ENCODE assay signal across 14 mouse cellular contexts in genomic region chr9:40694284-40694683, GRCm38 (mm10). TPM values are rescaled to one million over a fixed set of nuclear protein-coding genes. Genes with fewer than 3 reads are reported as not detected.
A peak's percentile ranks its signal among the peaks of the same experiment; 100 is the strongest.
DNase-seq lines count a peak whose midpoint lies in the region; ATAC-seq and TF ChIP-seq lines count a peak whose summit lies in the region.
"Had no signal": no experiment of that assay in that cellular context is flagged by ENCODE, and none has a peak within 500 bp of the region (broad histone marks: within the 10 kb centered on the region; RNA-seq: fewer than 3 reads in every experiment).

No protein-coding gene starts in this region.

- H3K27me3 ChIP-seq in neural tube, embryonic 11.5 days (ENCODE audit: control insufficient read depth, insufficient read depth, low read length): no peaks in the 10 kb centered on the region
- no peaks in the 10 kb centered on the region for H3K27me3 ChIP-seq in neural tube, embryonic 15.5 days (replicated peaks)
- H3K27me3 ChIP-seq in forebrain, postnatal 0 days (ENCODE audit: insufficient read depth, low read length): no peaks in the 10 kb centered on the region
- H3K27me3 ChIP-seq in midbrain, embryonic 10.5 days (ENCODE audit: low read depth, poor library complexity, severe bottlenecking): no peaks in the 10 kb centered on the region

- ATAC-seq in neural tube, embryonic 11.5 days (ENCODE audit: insufficient read depth, low FRiP score, low TSS enrichment): no peak
- no peak for ATAC-seq in neural tube, embryonic 15.5 days (ENCODE audit: low FRiP score)
- ATAC-seq in forebrain, postnatal 0 days: peak; percentile 32; the same call in 1 of the 2 replicates

- peaks cover 12% of the 10 kb centered on the region for H3K4me1 ChIP-seq in neural tube, embryonic 11.5 days (ENCODE audit: control insufficient read depth, insufficient read depth, low read length)
- H3K4me1 ChIP-seq in neural tube, embryonic 15.5 days: peaks cover 36% of the 10 kb centered on the region
- H3K4me1 ChIP-seq in forebrain, postnatal 0 days (ENCODE audit: insufficient read depth): peaks cover 23% of the 10 kb centered on the region
- peaks cover 35% of the 10 kb centered on the region for H3K4me1 ChIP-seq in midbrain, embryonic 10.5 days

- H3K4me3 ChIP-seq in neural tube, embryonic 11.5 days (ENCODE audit: low read depth, low read length): no peak overlapping the region
- no peak overlapping the region for H3K4me3 ChIP-seq in neural tube, embryonic 15.5 days (replicated peaks)
- H3K4me3 ChIP-seq in forebrain, postnatal 0 days (ENCODE audit: low read depth, low read length): no peak overlapping the region
- H3K4me3 ChIP-seq in midbrain, embryonic 10.5 days: no peak overlapping the region

- TF ChIP-seq CTCF in forebrain, postnatal 0 days (IDR thresholded peaks at IDR 0.05; ENCODE audit: low read depth): no peak

- H3K36me3 ChIP-seq in neural tube, embryonic 11.5 days (ENCODE audit: control insufficient read depth, insufficient read depth, low read length): no peaks in the 10 kb centered on the region; the same call in 1 of the 2 replicates
- H3K36me3 ChIP-seq in neural tube, embryonic 15.5 days: 0 out of 2 replicates have a peak, but pooled peaks cover 10% of the 10 kb centered on the region
- peaks cover 7% of the 10 kb centered on the region; the same call in 1 of the 2 replicates for H3K36me3 ChIP-seq in forebrain, postnatal 0 days (ENCODE audit: insufficient read depth)
- H3K36me3 ChIP-seq in midbrain, embryonic 10.5 days: no peaks in the 10 kb centered on the region

- DNase-seq in neural tube, embryonic 11.5 days (ENCODE audit: low spot score): no peak
- DNase-seq in forebrain, postnatal 0 days: peak; percentile 16
- no peak for DNase-seq in midbrain, embryonic 10.5 days (ENCODE audit: low spot score)
- peak; percentile 76 for DNase-seq in retina, postnatal 1 day
- no peak for DNase-seq in spleen, postnatal 10 days (ENCODE audit: low spot score in 2 of 2)
- no peak for DNase-seq in spleen, adult 18-20 months
- DNase-seq: thymus, adult 2 months had no signal

- H3K27ac ChIP-seq in neural tube, embryonic 11.5 days (ENCODE audit: low read depth, low read length): 0 out of 2 replicates have a peak overlapping the region, but pooled peaks have one; percentile 9
- H3K27ac ChIP-seq in neural tube, embryonic 15.5 days (replicated peaks): no peak overlapping the region
- 0 out of 2 replicates have a peak overlapping the region, but pooled peaks have one; percentile 60 for H3K27ac ChIP-seq in forebrain, postnatal 0 days (ENCODE audit: low read depth, low read length)
- 0 out of 2 replicates have a peak overlapping the region, but pooled peaks have one; percentile 50 for H3K27ac ChIP-seq in midbrain, embryonic 10.5 days (replicated peaks)
- H3K27ac ChIP-seq: liver, embryonic 14.5 days had no signal

- H3K9me3 ChIP-seq in neural tube, embryonic 11.5 days (ENCODE audit: control insufficient read depth, low read length): no peaks in the 10 kb centered on the region
- no peaks in the 10 kb centered on the region for H3K9me3 ChIP-seq in neural tube, embryonic 15.5 days (replicated peaks)
- no peaks in the 10 kb centered on the region for H3K9me3 ChIP-seq in forebrain, postnatal 0 days (ENCODE audit: low read length)
- no peaks in the 10 kb centered on the region for H3K9me3 ChIP-seq in midbrain, embryonic 10.5 days (replicated peaks)

- no peak overlapping the region for H3K9ac ChIP-seq in neural tube, embryonic 11.5 days (ENCODE audit: low read length)
- no peak overlapping the region for H3K9ac ChIP-seq in neural tube, embryonic 15.5 days (replicated peaks)
- no peak overlapping the region for H3K9ac ChIP-seq in forebrain, postnatal 0 days
- H3K9ac ChIP-seq: liver, embryonic 14.5 days had no signal

- H3K4me2 ChIP-seq in neural tube, embryonic 11.5 days (ENCODE audit: low read depth): no peak overlapping the region
- no peak overlapping the region for H3K4me2 ChIP-seq in neural tube, embryonic 15.5 days
- H3K4me2 ChIP-seq in forebrain, postnatal 0 days (ENCODE audit: low read depth): no peak overlapping the region
- H3K4me2 ChIP-seq: heart, embryonic 11.5 days had no signal

- 81% methylated on average over 12 of the region's 12 CpGs for WGBS in neural tube, embryonic 11.5 days
- 75% methylated on average over 12 of the region's 12 CpGs for WGBS in neural tube, embryonic 15.5 days
- WGBS in forebrain, postnatal 0 days: 46% methylated on average over 12 of the region's 12 CpGs
- WGBS in midbrain, embryonic 10.5 days: 78% methylated on average over 12 of the region's 12 CpGs

RNA-seq across cellular contexts. Expression of gene Clmp, which starts 8.5 kb away (rescaled TPM):
- 46.9 and 47.1 TPM in 2 replicates for polyA plus RNA-seq in neural tube, embryonic 11.5 days (2014; fragmentation: Nextera tagmentation; extraction: Ambion mirVana)
- polyA plus RNA-seq in neural tube, embryonic 15.5 days (2015; fragmentation: Nextera tagmentation; extraction: Ambion mirVana): 41.7 and 51.2 TPM in 2 replicates
- total RNA-seq in forebrain, postnatal 0 days (2014; rRNA removed): 68.5 and 75.4 TPM in 2 replicates
- 49.4 and 53.5 TPM in 2 replicates for polyA plus RNA-seq in forebrain, postnatal 0 days (2015; fragmentation: Nextera tagmentation; extraction: Ambion mirVana)
- 14.7 and 21.0 TPM in 2 replicates for polyA plus RNA-seq in midbrain, embryonic 10.5 days (2016; fragmentation: Nextera tagmentation; extraction: Ambion mirVana)
- total RNA-seq: CH12.LX had no signal

RNA-seq across cellular contexts. Expression of gene Gm21915, which starts 23.9 kb away (rescaled TPM):
- not detected in 2 replicates for polyA plus RNA-seq in neural tube, embryonic 11.5 days (2014; fragmentation: Nextera tagmentation; extraction: Ambion mirVana)
- not detected in 2 replicates for polyA plus RNA-seq in neural tube, embryonic 15.5 days (2015; fragmentation: Nextera tagmentation; extraction: Ambion mirVana)
- total RNA-seq in forebrain, postnatal 0 days (2014; rRNA removed): not detected in 2 replicates
- not detected in 2 replicates for polyA plus RNA-seq in forebrain, postnatal 0 days (2015; fragmentation: Nextera tagmentation; extraction: Ambion mirVana)
- not detected in 2 replicates for polyA plus RNA-seq in midbrain, embryonic 10.5 days (2016; fragmentation: Nextera tagmentation; extraction: Ambion mirVana)
- total RNA-seq: adrenal gland, adult 18-20 months; CH12.LX; gastrocnemius, adult 8-10 months; left cerebral cortex, postnatal 10 days had no signal
- polyA plus RNA-seq: heart, embryonic 11.5 days; liver, embryonic 14.5 days; thymus, adult 2 months had no signal

Comparison
In these comparisons a context has a peak if more than half of its experiments do, and no peak if none do; other contexts are left out.
1. DNase-seq: peak in forebrain, postnatal 0 days (single experiment) and retina, postnatal 1 day (single experiment); none in neural tube, embryonic 11.5 days (single experiment), midbrain, embryonic 10.5 days (single experiment), spleen, postnatal 10 days (0 of 2) and spleen, adult 18-20 months (0 of 2).